Mouse (Mus musculus) retina, postnatal 7 days (tissue): ENCODE data around the gene Isoc2a.
A peak's percentile ranks its signal among the peaks of the same experiment; 100 is the strongest.

Source experiments
- DNase-seq: peaks from one replicate; pipeline ENCODE4 v3.0.0-alpha.2; 2012; ENCODE audit warnings: low read depth, low spot score

The Isoc2a gene

GRCm38 (mm10) chr7:4936832-4937231 lies 59.9 kb downstream of the Isoc2a start:
- no peak for DNase-seq

- no peak for DNase-seq
Measured at GRCm38 (mm10) chr7:4937392-4937791, 60.4 kb downstream of the Isoc2a start.

GRCm38 (mm10) chr7:4938456-4938855 lies 61.5 kb downstream of the Isoc2a start:
- no peak for DNase-seq

- peak; percentile 80 for DNase-seq
Measured at GRCm38 (mm10) chr7:4940068-4940479, 63.1 kb downstream of the Isoc2a start.

GRCm38 (mm10) chr7:4942673-4943072 lies 65.7 kb downstream of the Isoc2a start:
- DNase-seq: no peak

GRCm38 (mm10) chr7:4943223-4943815 lies 66.4 kb downstream of the Isoc2a start:
- DNase-seq: peak; percentile 92
